Mouse (Mus musculus) midbrain, embryonic 16.5 days (tissue): ENCODE data around the gene Cldn14. TPM values are rescaled to one million over a fixed set of nuclear protein-coding genes. Genes with fewer than 3 reads are reported as not detected.
"Not testable (repeated sequence)": the region's sequence is repeated elsewhere in the genome, so short reads cannot be mapped to it uniquely, and the experiment has no call there.

Experiments
- ATAC-seq: fragments of 200-750 bp; cut with Nextera tagmentation; 2 replicates; pipeline ENCODE4 v1.8.0; 2017; ENCODE audit warnings: moderate TSS enrichment
- H3K27ac ChIP-seq: fragments of 300-500 bp; sonication (generic); 2 replicates; pipeline ENCODE4 v1.5.1; 2014; ENCODE audit warnings: mild to moderate bottlenecking, low read length, mixed read lengths
- H3K27me3 ChIP-seq: fragments of 300-500 bp; sonication (generic); 2 replicates; pipeline ENCODE4 v1.6.1; 2014; ENCODE audit warnings: low read depth, low read length, mixed read lengths; ENCODE audit not compliant: control insufficient read depth, insufficient read depth
- H3K36me3 ChIP-seq: fragments of 300-500 bp; sonication (generic); 2 replicates; pipeline ENCODE4 v1.6.1; 2014; ENCODE audit warnings: mild to moderate bottlenecking, low read length, moderate library complexity, mixed read lengths; ENCODE audit not compliant: control insufficient read depth, insufficient read depth
- H3K4me1 ChIP-seq: fragments of 300-500 bp; sonication (generic); 2 replicates; pipeline ENCODE4 v1.6.1; 2014; ENCODE audit warnings: mild to moderate bottlenecking, low read length, mixed read lengths; ENCODE audit not compliant: control insufficient read depth, insufficient read depth
- H3K4me2 ChIP-seq: fragments of 300-500 bp; sonication (generic); 2 replicates; pipeline ENCODE4 v1.6.1; 2014; ENCODE audit warnings: mild to moderate bottlenecking, low read length, mixed read lengths
- H3K4me3 ChIP-seq: fragments of 300-500 bp; sonication (generic); 2 replicates; pipeline ENCODE4 v1.5.1; 2014; ENCODE audit warnings: low read depth, mild to moderate bottlenecking, low read length, moderate library complexity, mixed read lengths
- H3K9ac ChIP-seq: fragments of 300-500 bp; sonication (generic); 2 replicates; pipeline ENCODE4 v1.6.1; 2014; ENCODE audit warnings: low read depth, low read length, mixed read lengths
- H3K9me3 ChIP-seq: fragments of 300-500 bp; sonication (generic); replicated peaks from 2 replicates; pipeline ENCODE4 v1.6.1; 2014; ENCODE audit warnings: mild to moderate bottlenecking, low read length, mixed read lengths; ENCODE audit not compliant: control insufficient read depth, poor library complexity, severe bottlenecking
- WGBS: fragments of 180-500 bp; shearing (Covaris S2); extraction: QIAGEN DNeasy Blood & Tissue Kit; methylation state at CpG from one replicate; pipeline ENCODE4 v1.1.7; 2014; 5-methylcytosine and 5-hydroxymethylcytosine counted together
- polyA plus RNA-seq: library from polyadenylated mRNA; unstranded; fragments of >200 nt; fragmentation: Nextera tagmentation; extraction: Ambion mirVana; gene quantifications from 2 replicates; pipeline ENCODE4 v1.2.1, GENCODE M21; 2015

The Cldn14 gene
- polyA plus RNA-seq, 1 experiment from 2014 or later = not detected

GRCm38 (mm10) chr16:94013328-94014086 lies 4.9 kb upstream of the Cldn14 start:
- H3K9ac ChIP-seq, ATAC-seq, H3K4me3 ChIP-seq, H3K4me1 ChIP-seq, H3K27ac ChIP-seq, H3K36me3 ChIP-seq, H3K4me2 ChIP-seq, H3K27me3 ChIP-seq, H3K9me3 ChIP-seq: not testable (repeated sequence)
- WGBS = 83% methylated on average over 8 of the region's 8 CpGs

DNA sequence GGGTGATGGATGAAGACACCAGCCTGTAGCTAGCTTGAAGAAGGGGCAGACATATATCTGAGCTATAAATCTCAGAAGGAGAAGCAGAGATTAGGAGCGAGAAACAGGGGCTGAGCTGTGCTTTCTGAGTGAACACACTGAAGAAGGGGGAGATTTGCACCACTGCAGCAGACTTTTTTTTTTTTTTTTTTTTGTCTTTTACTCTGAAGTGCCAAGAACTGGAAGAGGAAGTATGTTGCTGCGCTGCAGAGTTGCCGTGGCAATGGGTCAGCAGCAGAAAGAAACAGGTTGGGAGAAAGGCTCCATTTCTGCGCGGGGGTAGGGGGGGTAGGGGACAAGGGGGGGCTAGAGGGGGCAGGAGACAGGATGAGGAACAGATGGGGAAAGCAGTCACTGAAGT lies 2.6 kb upstream of the Cldn14 start:
- H3K36me3 ChIP-seq = no peaks in the 10 kb centered on the region

GRCm38 (mm10) chr16:94010633-94011032 lies 2.0 kb upstream of the Cldn14 start:
- Histone ChIP-seq H3K4me2 (no peak overlapping the region), H3K9me3 (no peaks in the 10 kb centered on the region), H3K9ac (no peak overlapping the region), H3K4me3 (no peak overlapping the region), H3K4me1 (peaks cover 3% of the 10 kb centered on the region; the same call in 1 of the 2 replicates), H3K27ac (no peak overlapping the region), H3K36me3 (no peaks in the 10 kb centered on the region), H3K27me3 (no peaks in the 10 kb centered on the region)
- 86% methylated on average over 3 of the region's 3 CpGs for WGBS
- no peak for ATAC-seq

More for the DNA sequence above, 2.6 kb upstream of the Cldn14 start:
- 14% methylated on average over 5 of the region's 5 CpGs for WGBS
- Histone ChIP-seq H3K9me3 (no peaks in the 10 kb centered on the region), H3K4me1 (peaks cover 3% of the 10 kb centered on the region; the same call in 1 of the 2 replicates), H3K9ac (no peak overlapping the region), H3K27me3 (no peaks in the 10 kb centered on the region), H3K4me2 (no peak overlapping the region), H3K27ac (no peak overlapping the region), H3K4me3 (no peak overlapping the region)
- ATAC-seq = no peak

DNA sequence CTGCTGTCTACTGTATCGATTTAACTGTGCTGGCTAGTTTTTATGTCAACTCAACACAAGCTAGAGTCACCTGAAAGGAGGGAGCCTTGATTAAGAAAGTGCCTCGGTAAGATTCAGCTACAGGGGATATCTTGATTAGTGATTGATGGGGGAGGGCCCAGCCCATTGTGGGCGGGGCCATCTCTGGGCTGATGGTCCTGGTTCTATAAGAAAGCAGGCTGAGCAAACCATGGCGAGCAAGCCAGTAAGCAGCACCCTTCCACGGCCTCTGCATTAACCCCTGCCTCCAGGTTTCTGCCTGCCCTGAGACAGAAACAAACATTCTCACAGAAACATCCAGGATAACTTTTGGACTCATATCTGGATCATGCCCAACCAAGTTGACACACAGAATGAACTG lies 1.5 kb upstream of the Cldn14 start:
- Histone ChIP-seq H3K4me3 (no peak overlapping the region), H3K9me3 (no peaks in the 10 kb centered on the region), H3K27ac (no peak overlapping the region), H3K36me3 (no peaks in the 10 kb centered on the region), H3K4me1 (peaks cover 3% of the 10 kb centered on the region; the same call in 1 of the 2 replicates), H3K4me2 (no peak overlapping the region), H3K9ac (no peak overlapping the region), H3K27me3 (no peaks in the 10 kb centered on the region)
- no peak for ATAC-seq
- 85% methylated on average over 5 of the region's 5 CpGs for WGBS

DNA sequence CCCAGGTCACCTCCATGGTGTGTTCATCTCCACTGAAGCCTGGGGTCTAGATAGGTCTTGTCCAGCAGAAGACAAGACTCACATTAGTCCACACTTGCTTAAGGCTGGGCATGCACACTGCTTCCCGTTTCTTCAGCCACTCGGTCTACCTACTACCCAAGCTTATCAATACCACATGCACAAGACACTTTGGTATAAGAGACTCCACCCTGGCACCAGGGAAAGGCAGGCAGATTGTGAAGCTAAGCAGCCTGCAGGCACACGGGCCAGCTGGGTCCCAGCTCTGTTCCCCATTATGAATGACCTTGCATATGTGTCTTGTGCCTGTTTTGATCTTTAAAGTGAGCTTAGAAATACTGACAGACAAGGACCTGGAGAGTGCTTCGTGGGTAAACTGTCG lies 719 bp upstream of the Cldn14 start:
- no peaks in the 10 kb centered on the region for H3K36me3 ChIP-seq

DNA sequence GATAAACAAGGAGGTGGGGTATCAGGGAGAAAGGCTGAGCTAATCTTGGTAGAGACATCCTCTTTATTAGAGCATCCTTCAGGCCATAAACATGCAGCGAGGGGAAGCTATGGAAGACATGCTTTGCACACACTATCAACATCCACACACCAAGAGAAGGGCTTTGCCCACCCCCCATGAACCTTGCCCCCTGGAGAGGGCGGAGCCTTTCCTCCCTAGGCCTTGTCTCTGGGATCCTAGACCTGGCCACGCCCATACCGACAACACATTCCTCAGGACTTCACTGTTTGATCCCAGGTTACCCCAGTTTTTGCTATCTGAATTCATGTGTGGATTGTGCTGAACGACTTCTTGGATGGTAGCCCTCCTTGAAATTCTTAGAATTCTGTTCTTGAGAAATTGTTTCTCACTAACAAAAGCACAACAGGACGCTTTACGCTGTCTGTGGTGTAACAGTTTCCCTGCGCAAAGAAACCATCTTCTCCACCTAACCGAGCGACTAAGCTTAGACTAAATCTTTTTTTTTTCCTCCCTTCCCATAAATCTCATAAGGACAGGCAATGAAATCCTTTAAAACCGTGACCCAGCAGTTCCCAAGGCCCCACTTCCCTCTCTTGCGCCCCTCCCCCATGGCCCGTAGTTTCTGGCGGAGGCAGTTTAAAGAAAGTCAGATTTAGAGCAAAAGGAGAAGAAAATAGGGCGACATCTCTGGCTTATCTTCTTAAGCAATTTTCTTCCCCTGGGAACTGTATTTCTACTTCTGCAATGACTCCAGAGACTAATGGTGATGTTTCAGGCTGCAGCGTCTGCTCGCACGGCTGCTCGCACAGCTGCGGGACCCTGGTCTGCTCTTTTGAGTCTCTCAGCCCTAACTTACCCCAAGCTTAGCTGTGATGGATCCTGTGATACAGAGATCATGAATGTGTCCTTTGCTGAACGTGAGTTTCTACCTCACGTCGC lies 1.7 kb downstream of the Cldn14 start:
- Histone ChIP-seq H3K4me2 (no peak overlapping the region), H3K9ac (no peak overlapping the region), H3K4me1 (peaks cover 3% of the 10 kb centered on the region; the same call in 1 of the 2 replicates), H3K27ac (no peak overlapping the region), H3K27me3 (no peaks in the 10 kb centered on the region), H3K9me3 (no peaks in the 10 kb centered on the region), H3K4me3 (no peak overlapping the region), H3K36me3 (no peaks in the 10 kb centered on the region)
- no peak for ATAC-seq
- WGBS = 49% methylated on average over 23 of the region's 23 CpGs

More for the DNA sequence above, 719 bp upstream of the Cldn14 start:
- no peak overlapping the region for H3K4me3 ChIP-seq
- ATAC-seq = no peak
- no peaks in the 10 kb centered on the region for H3K9me3 ChIP-seq
- H3K27me3 ChIP-seq = no peaks in the 10 kb centered on the region
- WGBS = 63% methylated on average over 5 of the region's 5 CpGs
- no peak overlapping the region for H3K27ac ChIP-seq
- H3K4me1 ChIP-seq = peaks cover 3% of the 10 kb centered on the region; the same call in 1 of the 2 replicates
- H3K9ac ChIP-seq = no peak overlapping the region
- no peak overlapping the region for H3K4me2 ChIP-seq

- no peaks in the 10 kb centered on the region for H3K27me3 ChIP-seq
- H3K9me3 ChIP-seq = no peaks in the 10 kb centered on the region
- H3K4me2 ChIP-seq = no peak overlapping the region
- no peaks in the 10 kb centered on the region for H3K36me3 ChIP-seq
- ATAC-seq = no peak
- 77% methylated on average over 6 of the region's 6 CpGs for WGBS
- no peak overlapping the region for H3K9ac ChIP-seq
- H3K4me3 ChIP-seq = no peak overlapping the region
- H3K4me1 ChIP-seq = peaks cover 3% of the 10 kb centered on the region; the same call in 1 of the 2 replicates
- H3K27ac ChIP-seq = no peak overlapping the region
Measured at GRCm38 (mm10) chr16:94003478-94003877, 5.2 kb downstream of the Cldn14 start.

DNA sequence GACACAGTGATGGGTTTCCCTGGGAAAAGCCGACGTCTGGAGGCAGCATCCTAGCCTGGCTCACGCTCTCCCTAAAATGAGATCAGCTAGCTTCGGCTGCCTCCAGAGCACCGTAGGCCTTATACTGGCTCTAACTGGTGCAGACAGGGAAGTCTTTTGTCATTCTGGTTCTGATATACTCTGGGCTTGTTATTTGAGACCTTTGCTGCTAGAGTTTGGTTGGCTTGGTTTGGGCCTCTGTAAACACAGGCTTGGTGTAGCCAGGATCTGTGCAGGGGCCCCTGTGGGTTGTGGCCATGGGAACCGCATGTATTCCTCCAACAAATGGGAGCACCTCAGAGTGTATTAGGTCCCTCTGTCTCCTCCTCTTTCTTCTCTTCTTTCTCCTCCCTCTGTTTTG lies 7.3 kb downstream of the Cldn14 start:
- no peak overlapping the region for H3K27ac ChIP-seq
- no peaks in the 10 kb centered on the region for H3K4me1 ChIP-seq
- no peaks in the 10 kb centered on the region for H3K36me3 ChIP-seq
- no peak overlapping the region for H3K9ac ChIP-seq
- no peaks in the 10 kb centered on the region for H3K27me3 ChIP-seq
- WGBS = 88% methylated on average over 6 of the region's 6 CpGs
- no peaks in the 10 kb centered on the region for H3K9me3 ChIP-seq
- no peak overlapping the region for H3K4me3 ChIP-seq
- H3K4me2 ChIP-seq = no peak overlapping the region
- no peak for ATAC-seq

DNA sequence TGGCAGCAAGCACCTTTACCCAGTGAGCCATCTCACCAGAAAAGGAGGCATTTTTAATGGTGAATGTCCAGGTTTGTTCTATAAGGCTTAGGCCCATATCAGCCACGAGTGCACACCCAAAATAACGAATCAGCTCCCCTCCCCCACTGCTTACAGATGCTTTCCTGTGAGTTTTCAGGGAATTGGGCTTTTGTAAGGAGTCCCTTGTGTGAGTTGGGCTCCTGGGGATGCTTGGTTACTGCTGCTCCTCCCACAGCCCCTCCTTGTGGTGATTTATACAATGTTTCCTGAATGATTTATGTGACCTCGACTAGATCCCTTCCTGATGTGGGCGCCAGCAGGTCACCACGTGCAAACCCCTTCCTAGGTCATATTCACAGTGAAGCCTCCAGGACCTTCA lies 9.7 kb downstream of the Cldn14 start:
- no peak for ATAC-seq
- Histone ChIP-seq H3K27me3 (no peaks in the 10 kb centered on the region), H3K4me1 (no peaks in the 10 kb centered on the region), H3K36me3 (no peaks in the 10 kb centered on the region), H3K9me3 (no peaks in the 10 kb centered on the region), H3K4me3 (no peak overlapping the region), H3K9ac (no peak overlapping the region), H3K4me2 (no peak overlapping the region), H3K27ac (no peak overlapping the region)
- 56% methylated on average over 5 of the region's 5 CpGs for WGBS
